Mouse (Mus musculus) hindbrain, embryonic 14.5 days (tissue): ENCODE data around the gene Tmprss9. TPM values are rescaled to one million over a fixed set of nuclear protein-coding genes. Genes with fewer than 3 reads are reported as not detected.

ENCODE experiments used
- ATAC-seq: fragments of 200-750 bp; cut with Nextera tagmentation; 2 replicates; pipeline ENCODE4 v1.8.0; 2017; ENCODE audit warnings: moderate number of reproducible peaks, mild to moderate bottlenecking, moderate TSS enrichment, moderate library complexity; ENCODE audit not compliant: low FRiP score
- DNase-seq: peaks from one replicate; pipeline ENCODE4 v3.0.0-alpha.2; 2015; ENCODE audit warnings: low spot score
- H3K27ac ChIP-seq: fragments of 300-500 bp; sonication (generic); 2 replicates; pipeline ENCODE4 v1.5.1; 2014; ENCODE audit warnings: mild to moderate bottlenecking, moderate library complexity
- H3K27me3 ChIP-seq: fragments of 300-500 bp; sonication (generic); 2 replicates; pipeline ENCODE4 v1.6.1; 2014; ENCODE audit warnings: mild to moderate bottlenecking, low read length, mixed read lengths; ENCODE audit not compliant: control insufficient read depth, insufficient read depth
- H3K36me3 ChIP-seq: fragments of 300-500 bp; sonication (generic); replicated peaks from 2 replicates; pipeline ENCODE4 v1.6.1; 2014; ENCODE audit not compliant: control insufficient read depth, insufficient read depth
- H3K4me1 ChIP-seq: fragments of 300-500 bp; sonication (generic); replicated peaks from 2 replicates; pipeline ENCODE4 v1.6.1; 2014; ENCODE audit warnings: antibody characterized with exemption, low read length, mixed read lengths; ENCODE audit not compliant: control insufficient read depth, insufficient read depth
- H3K4me2 ChIP-seq: fragments of 300-500 bp; sonication (generic); replicated peaks from 2 replicates; pipeline ENCODE4 v1.6.1; 2014; ENCODE audit warnings: mild to moderate bottlenecking, moderate library complexity
- H3K4me3 ChIP-seq: fragments of 300-500 bp; sonication (generic); replicated peaks from 2 replicates; pipeline ENCODE4 v1.5.1; 2014; ENCODE audit warnings: mild to moderate bottlenecking, low read length
- H3K9ac ChIP-seq: fragments of 300-500 bp; sonication (generic); 2 replicates; pipeline ENCODE4 v1.6.1; 2014
- H3K9me3 ChIP-seq: fragments of 300-500 bp; sonication (generic); 2 replicates; pipeline ENCODE4 v1.6.1; 2016; ENCODE audit warnings: low read length; ENCODE audit not compliant: control insufficient read depth
- WGBS: fragments of 180-500 bp; shearing (Covaris S2); extraction: QIAGEN DNeasy Blood & Tissue Kit; methylation state at CpG from one replicate; pipeline ENCODE4 v1.1.7; 2014; 5-methylcytosine and 5-hydroxymethylcytosine counted together
- polyA plus RNA-seq: library from polyadenylated mRNA; unstranded; fragments of >200 nt; fragmentation: Nextera tagmentation; extraction: Ambion mirVana; gene quantifications from 2 replicates; pipeline ENCODE4 v1.2.1, GENCODE M21; 2014

The Tmprss9 gene
- polyA plus RNA-seq, 1 experiment from 2014 or later = 0.17 TPM

DNA sequence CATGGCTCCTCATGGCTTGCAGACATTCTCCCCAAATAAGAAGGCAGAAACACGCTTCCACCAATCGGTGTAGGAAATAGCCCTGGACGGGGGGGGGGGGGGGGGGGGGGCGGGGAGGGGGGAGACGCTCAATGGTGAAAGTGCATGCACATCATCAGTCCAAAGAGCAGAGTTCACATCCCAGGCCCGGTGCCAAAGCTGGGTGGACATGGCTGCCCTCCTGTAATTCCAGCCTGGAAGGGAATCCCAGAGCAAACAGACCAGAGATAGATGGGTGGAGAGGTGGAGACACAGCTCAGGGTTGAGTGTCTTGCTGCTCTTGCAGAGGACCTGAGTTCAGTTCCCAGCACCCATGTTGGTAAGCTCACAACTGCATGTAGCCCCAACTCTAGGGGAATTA is 655 bp upstream of the Tmprss9 start:
- H3K4me2 ChIP-seq = no peak overlapping the region
- DNase-seq = no peak
- H3K4me1 ChIP-seq = no peaks in the 10 kb centered on the region
- H3K27me3 ChIP-seq = no peaks in the 10 kb centered on the region
- H3K27ac ChIP-seq = no peak overlapping the region
- peaks cover 20% of the 10 kb centered on the region for H3K36me3 ChIP-seq
- H3K4me3 ChIP-seq = no peak overlapping the region
- H3K9ac ChIP-seq = no peak overlapping the region
- no peak for ATAC-seq
- WGBS = 85% methylated on average over 3 of the region's 6 CpGs
- no peaks in the 10 kb centered on the region for H3K9me3 ChIP-seq

DNA sequence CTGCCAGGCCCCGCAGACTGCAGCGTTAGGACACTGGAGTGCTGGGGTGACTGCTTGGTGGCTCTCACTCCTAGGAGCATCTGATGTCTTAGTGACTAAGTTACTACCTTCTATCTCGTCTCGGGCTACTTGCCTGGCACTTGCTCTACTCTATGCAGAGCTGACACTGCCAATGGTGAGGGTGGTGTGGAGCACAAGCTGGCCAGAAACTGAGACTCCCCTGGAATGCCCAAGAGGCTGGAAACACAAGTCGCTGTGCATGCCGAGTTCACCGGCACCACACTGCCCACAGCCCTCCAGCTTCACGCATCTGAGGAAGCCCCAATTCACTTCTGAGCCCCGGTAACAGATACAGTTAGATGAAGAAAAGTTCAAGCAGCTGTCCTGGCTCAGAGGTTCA is 2.4 kb downstream of the Tmprss9 start:
- Histone ChIP-seq H3K27me3 (no peaks in the 10 kb centered on the region), H3K27ac (no peak overlapping the region), H3K4me3 (no peak overlapping the region), H3K4me1 (no peaks in the 10 kb centered on the region), H3K9me3 (no peaks in the 10 kb centered on the region), H3K36me3 (no peaks in the 10 kb centered on the region), H3K4me2 (no peak overlapping the region), H3K9ac (no peak overlapping the region)
- ATAC-seq = no peak
- DNase-seq = no peak
- 71% methylated on average over 9 of the region's 9 CpGs for WGBS

DNA sequence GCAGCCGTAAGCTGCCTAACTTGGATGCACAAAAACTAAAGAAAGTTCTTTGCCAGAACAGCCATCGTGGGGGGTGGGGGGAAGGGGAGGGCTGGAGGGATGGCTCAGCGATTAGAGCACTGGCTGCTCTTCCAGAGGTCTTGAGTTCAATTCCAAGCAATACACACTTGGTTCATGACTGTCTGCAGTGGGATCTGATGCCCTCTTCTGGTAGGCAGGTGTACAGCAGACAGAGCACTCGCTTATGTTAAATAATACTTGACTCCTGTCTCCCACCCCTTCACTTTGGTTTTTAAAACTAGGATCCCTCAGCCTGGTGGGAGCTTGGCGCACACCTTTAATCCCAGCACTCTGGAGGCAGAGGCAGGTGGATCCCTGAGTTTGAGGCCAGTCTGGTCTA is 4.4 kb downstream of the Tmprss9 start:
- Histone ChIP-seq H3K4me2 (no peak overlapping the region), H3K36me3 (no peaks in the 10 kb centered on the region), H3K27ac (no peak overlapping the region), H3K9ac (no peak overlapping the region), H3K4me1 (no peaks in the 10 kb centered on the region), H3K4me3 (no peak overlapping the region), H3K9me3 (no peaks in the 10 kb centered on the region), H3K27me3 (no peaks in the 10 kb centered on the region)
- 25% methylated on average over 5 of the region's 5 CpGs for WGBS
- ATAC-seq (no peak), DNase-seq (peak; percentile 59)

DNA sequence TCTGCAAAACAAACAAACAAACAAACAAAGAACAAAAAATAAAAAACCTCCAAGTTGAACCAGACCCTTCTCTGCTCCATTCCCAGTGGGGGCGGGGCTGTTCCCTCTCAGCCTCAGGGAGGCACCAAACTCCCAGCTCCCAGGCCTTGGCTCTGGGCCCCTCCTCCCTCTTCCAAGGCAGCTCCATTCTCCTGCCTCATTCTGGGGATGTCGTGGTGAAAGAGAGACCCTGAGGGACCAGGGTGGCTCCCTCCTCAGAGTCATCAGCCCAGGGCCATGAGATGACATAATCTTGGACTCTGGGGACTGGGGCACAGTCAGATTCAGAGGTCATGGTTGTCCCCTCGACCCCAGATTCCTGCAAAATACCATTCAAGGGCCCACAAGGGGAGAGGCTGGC is 4.9 kb downstream of the Tmprss9 start:
- H3K27ac ChIP-seq = no peak overlapping the region
- DNase-seq (no peak), ATAC-seq (no peak)
- H3K4me1 ChIP-seq = no peaks in the 10 kb centered on the region
- H3K9ac ChIP-seq = no peak overlapping the region
- no peaks in the 10 kb centered on the region for H3K9me3 ChIP-seq
- no peaks in the 10 kb centered on the region for H3K27me3 ChIP-seq
- no peak overlapping the region for H3K4me2 ChIP-seq
- no peaks in the 10 kb centered on the region for H3K36me3 ChIP-seq
- WGBS = 11% methylated on average over 3 of the region's 3 CpGs
- H3K4me3 ChIP-seq = no peak overlapping the region

DNA sequence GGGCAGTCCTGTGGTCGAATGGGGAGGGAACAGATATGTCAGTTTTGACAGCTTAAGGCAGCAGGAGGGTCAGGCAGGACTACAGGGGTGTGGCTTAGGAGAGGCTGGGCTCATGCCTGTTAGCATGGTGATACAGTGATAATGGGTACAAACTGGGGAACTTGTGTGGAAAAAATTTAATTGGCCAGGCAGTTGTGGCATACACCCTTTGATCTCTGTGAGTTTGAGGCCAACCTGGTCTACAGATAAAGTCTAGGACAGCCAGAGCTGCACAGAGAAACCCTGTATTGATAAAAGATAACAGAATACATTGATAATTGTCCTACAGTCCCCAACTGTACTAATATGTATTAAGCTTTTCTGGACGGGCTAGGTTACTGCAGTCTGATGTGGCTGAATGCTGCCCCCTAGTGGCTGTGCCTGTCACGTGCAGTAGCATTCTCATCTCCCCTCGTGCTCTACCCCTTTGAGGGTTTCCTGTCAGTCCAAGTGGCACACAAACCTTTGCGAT is 8.5 kb downstream of the Tmprss9 start:
- Histone ChIP-seq H3K27ac (no peak overlapping the region), H3K9me3 (no peaks in the 10 kb centered on the region), H3K27me3 (no peaks in the 10 kb centered on the region), H3K4me2 (no peak overlapping the region), H3K9ac (no peak overlapping the region), H3K4me3 (no peak overlapping the region), H3K36me3 (no peaks in the 10 kb centered on the region), H3K4me1 (no peaks in the 10 kb centered on the region)
- 22% methylated on average over 5 of the region's 5 CpGs for WGBS
- DNase-seq (peak; percentile 69), ATAC-seq (no peak)

DNA sequence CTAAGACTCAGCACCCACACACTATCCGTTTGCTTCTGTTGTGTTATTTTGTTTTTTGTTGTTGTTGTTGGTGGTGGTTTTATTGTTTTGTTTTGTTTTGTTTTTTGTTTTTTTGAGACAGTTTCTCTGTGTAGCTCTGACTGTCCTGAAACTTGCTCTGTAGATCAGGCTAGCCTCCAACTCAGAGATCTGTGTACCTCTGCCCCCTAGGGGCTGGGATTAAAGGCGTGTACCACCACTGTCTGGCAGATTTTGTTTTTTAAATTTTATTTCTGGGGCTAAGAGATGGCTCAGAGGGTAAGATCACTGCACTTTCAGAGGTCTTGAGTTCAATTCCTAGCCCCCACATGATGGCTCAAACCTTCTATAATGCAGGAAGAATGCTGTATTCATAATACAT is 9.3 kb downstream of the Tmprss9 start:
- Histone ChIP-seq H3K27me3 (no peaks in the 10 kb centered on the region), H3K4me1 (no peaks in the 10 kb centered on the region), H3K27ac (no peak overlapping the region), H3K36me3 (no peaks in the 10 kb centered on the region), H3K4me2 (no peak overlapping the region), H3K9ac (no peak overlapping the region), H3K9me3 (no peaks in the 10 kb centered on the region), H3K4me3 (no peak overlapping the region)
- 79% methylated on average over 2 of the region's 2 CpGs for WGBS
- no peak for ATAC-seq
- no peak for DNase-seq

DNA sequence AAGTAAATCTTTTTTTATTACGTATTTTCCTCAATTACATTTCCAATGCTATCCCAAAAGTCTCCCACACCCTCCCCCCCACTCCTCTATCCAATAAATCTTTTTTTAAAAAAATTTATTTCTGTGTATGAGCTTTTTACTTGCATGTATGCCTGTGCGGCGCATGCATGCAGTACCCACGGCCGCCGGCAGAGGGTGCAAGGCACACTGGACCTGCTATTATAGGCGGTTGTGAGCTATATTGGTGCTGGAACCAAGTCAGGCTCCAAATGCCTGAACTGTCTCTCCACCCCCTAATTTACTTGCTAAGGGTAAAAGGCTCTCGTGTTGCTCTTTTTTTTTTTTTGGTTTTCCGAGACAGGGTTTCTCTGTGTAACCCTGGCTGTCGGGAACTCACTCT is 9.7 kb downstream of the Tmprss9 start:
- Histone ChIP-seq H3K27me3 (no peaks in the 10 kb centered on the region), H3K27ac (no peak overlapping the region), H3K9me3 (no peaks in the 10 kb centered on the region), H3K4me1 (no peaks in the 10 kb centered on the region), H3K4me3 (no peak overlapping the region), H3K36me3 (no peaks in the 10 kb centered on the region), H3K9ac (no peak overlapping the region), H3K4me2 (no peak overlapping the region)
- peak; percentile 58 for DNase-seq
- 19% methylated on average over 10 of the region's 10 CpGs for WGBS
- no peak for ATAC-seq

DNA sequence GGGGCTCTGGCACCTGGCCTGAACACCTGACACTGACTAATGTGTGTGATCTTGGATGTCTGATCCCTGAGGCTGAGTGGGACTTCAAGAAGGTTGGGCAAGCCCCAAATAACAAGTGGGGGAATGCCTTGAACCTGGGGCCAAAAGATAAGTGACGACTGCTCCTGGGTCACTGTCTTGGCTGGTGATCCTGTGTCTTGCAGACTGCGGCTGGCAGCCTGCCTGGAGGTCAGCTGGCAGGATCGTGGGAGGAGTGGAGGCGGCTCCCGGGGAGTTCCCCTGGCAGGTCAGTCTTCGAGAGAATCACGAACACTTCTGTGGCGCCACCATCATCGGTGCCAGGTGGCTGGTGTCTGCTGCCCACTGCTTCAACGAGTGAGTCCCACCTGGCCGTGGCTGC is 15.5 kb downstream of the Tmprss9 start:
- Histone ChIP-seq H3K27ac (no peak overlapping the region), H3K36me3 (no peaks in the 10 kb centered on the region), H3K4me3 (no peak overlapping the region), H3K4me2 (no peak overlapping the region), H3K27me3 (no peaks in the 10 kb centered on the region), H3K9me3 (no peaks in the 10 kb centered on the region), H3K9ac (no peak overlapping the region), H3K4me1 (no peaks in the 10 kb centered on the region)
- WGBS = 64% methylated on average over 11 of the region's 11 CpGs
- DNase-seq = no peak
- ATAC-seq = no peak

DNA sequence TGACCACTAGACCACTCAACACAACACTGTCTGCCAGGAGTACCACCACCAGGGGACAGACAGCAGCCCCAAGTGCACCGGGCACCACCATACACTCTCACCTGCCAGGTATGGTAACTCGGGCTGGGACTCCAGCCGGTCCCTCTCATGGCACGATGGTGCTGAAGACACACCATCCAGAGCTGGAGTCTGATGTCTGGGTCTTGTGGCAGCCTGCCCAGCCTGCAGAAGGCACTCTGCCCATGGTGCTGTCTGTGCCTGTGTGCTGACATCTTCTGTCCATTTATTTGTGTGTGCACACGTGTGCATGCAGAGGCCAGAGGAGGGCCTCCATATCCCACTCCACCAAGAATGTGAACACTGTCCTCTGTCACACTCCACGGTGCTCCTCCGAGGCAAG is 23.5 kb downstream of the Tmprss9 start:
- no peak overlapping the region for H3K27ac ChIP-seq
- H3K9me3 ChIP-seq = no peaks in the 10 kb centered on the region
- DNase-seq (no peak), ATAC-seq (no peak)
- no peak overlapping the region for H3K4me3 ChIP-seq
- no peak overlapping the region for H3K4me2 ChIP-seq
- H3K9ac ChIP-seq = no peak overlapping the region
- no peaks in the 10 kb centered on the region for H3K27me3 ChIP-seq
- H3K4me1 ChIP-seq = peaks cover 13% of the 10 kb centered on the region
- H3K36me3 ChIP-seq = peaks cover 17% of the 10 kb centered on the region
- 92% methylated on average over 7 of the region's 7 CpGs for WGBS

DNA sequence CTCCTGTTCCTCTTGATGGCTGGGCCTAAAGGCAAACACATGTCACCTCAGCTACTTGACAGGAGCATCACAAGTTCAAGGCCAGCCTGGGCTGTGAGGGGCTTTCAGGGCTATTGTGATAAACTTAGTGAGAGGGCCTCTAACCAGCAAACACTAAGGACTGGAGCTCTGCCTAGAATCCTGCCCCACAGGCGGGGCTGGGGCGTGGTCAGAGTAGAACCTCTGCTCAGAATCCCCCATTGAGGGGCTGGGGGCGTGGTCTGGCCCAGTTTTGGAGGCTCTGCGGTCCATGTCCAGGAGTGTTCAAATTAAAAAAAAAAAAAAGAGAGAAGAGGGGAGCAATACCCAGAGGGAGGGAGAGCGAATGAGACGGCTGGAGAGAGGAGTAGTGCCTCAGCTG is 24.0 kb downstream of the Tmprss9 start:
- DNase-seq = no peak
- H3K36me3 ChIP-seq = peaks cover 17% of the 10 kb centered on the region
- no peak for ATAC-seq
- no peak overlapping the region for H3K4me2 ChIP-seq
- H3K27me3 ChIP-seq = no peaks in the 10 kb centered on the region
- H3K9me3 ChIP-seq = no peaks in the 10 kb centered on the region
- 85% methylated on average over 6 of the region's 6 CpGs for WGBS
- H3K4me1 ChIP-seq = peaks cover 13% of the 10 kb centered on the region
- H3K9ac ChIP-seq = no peak overlapping the region
- no peak overlapping the region for H3K27ac ChIP-seq
- no peak overlapping the region for H3K4me3 ChIP-seq
